Mouse (Mus musculus) liver, adult 2 months (tissue): Measurements from ENCODE around the gene Slc25a25.

Source experiments
- CTCF ChIP-seq: fragments of 200-500 bp; IDR thresholded peaks from 2 replicates; pipeline ENCODE4 v1.5.1; 2011; ENCODE audit warnings: low read depth, low read length, control low read depth
- POLR2A ChIP-seq: fragments of 200-500 bp; IDR thresholded peaks from 2 replicates; pipeline ENCODE4 v1.6.1; 2011; ENCODE audit warnings: low read length, control low read depth; ENCODE audit not compliant: insufficient read depth; ENCODE audit errors: extremely low read depth

- TF ChIP-seq CTCF (no peak), POLR2A (no peak)
Measured at GRCm38 (mm10) chr2:32471001-32471680, 19.9 kb upstream of the Slc25a25 start.
